Mouse (Mus musculus) heart, embryonic 15.5 days (tissue): ENCODE measurements around the gene Gm3646. TPM values are rescaled to one million over a fixed set of nuclear protein-coding genes. Genes with fewer than 3 reads are reported as not detected.

Experiments
- ATAC-seq: fragments of 200-750 bp; cut with Nextera tagmentation; replicated peaks from 2 replicates; pipeline ENCODE4 v1.8.0; 2017; ENCODE audit warnings: low read depth, moderate TSS enrichment; ENCODE audit not compliant: insufficient number of reproducible peaks, insufficient read depth, low FRiP score
- H3K27ac ChIP-seq: fragments of 300-500 bp; sonication (generic); 2 replicates; pipeline ENCODE4 v1.5.1; 2015; ENCODE audit warnings: mild to moderate bottlenecking, inconsistent platforms
- H3K27me3 ChIP-seq: fragments of 300-500 bp; sonication (generic); 2 replicates; pipeline ENCODE4 v1.6.1; 2015; ENCODE audit warnings: inconsistent platforms
- H3K36me3 ChIP-seq: fragments of 300-500 bp; sonication (generic); 2 replicates; pipeline ENCODE4 v1.6.1; 2015; ENCODE audit warnings: mild to moderate bottlenecking, inconsistent platforms
- H3K4me1 ChIP-seq: fragments of 300-500 bp; sonication (generic); replicated peaks from 2 replicates; pipeline ENCODE4 v1.6.1; 2015; ENCODE audit warnings: inconsistent platforms
- H3K4me2 ChIP-seq: fragments of 300-500 bp; sonication (generic); 2 replicates; pipeline ENCODE4 v1.6.1; 2015; ENCODE audit warnings: inconsistent platforms, mild to moderate bottlenecking, moderate library complexity
- H3K4me3 ChIP-seq: fragments of 300-500 bp; sonication (generic); 2 replicates; pipeline ENCODE4 v1.5.1; 2015; ENCODE audit warnings: mild to moderate bottlenecking, inconsistent platforms
- H3K9ac ChIP-seq: fragments of 300-500 bp; sonication (generic); 2 replicates; pipeline ENCODE4 v1.6.1; 2015; ENCODE audit warnings: mild to moderate bottlenecking, inconsistent platforms
- H3K9me3 ChIP-seq: fragments of 300-500 bp; sonication (generic); replicated peaks from 2 replicates; pipeline ENCODE4 v1.6.1; 2016; ENCODE audit warnings: inconsistent platforms
- WGBS: fragments of 180-500 bp; shearing (Covaris S2); methylation state at CpG from one replicate; pipeline ENCODE4 v1.1.7; 2015; ENCODE audit warnings: mixed read lengths; 5-methylcytosine and 5-hydroxymethylcytosine counted together
- polyA plus RNA-seq: library from polyadenylated mRNA; unstranded; fragments of >200 nt; fragmentation: Nextera tagmentation; extraction: Ambion mirVana; gene quantifications from 2 replicates; pipeline ENCODE4 v1.2.1, GENCODE M21; 2015

Gm3646 gene
- polyA plus RNA-seq, 1 experiment from 2014 or later = 3.5 TPM

DNA sequence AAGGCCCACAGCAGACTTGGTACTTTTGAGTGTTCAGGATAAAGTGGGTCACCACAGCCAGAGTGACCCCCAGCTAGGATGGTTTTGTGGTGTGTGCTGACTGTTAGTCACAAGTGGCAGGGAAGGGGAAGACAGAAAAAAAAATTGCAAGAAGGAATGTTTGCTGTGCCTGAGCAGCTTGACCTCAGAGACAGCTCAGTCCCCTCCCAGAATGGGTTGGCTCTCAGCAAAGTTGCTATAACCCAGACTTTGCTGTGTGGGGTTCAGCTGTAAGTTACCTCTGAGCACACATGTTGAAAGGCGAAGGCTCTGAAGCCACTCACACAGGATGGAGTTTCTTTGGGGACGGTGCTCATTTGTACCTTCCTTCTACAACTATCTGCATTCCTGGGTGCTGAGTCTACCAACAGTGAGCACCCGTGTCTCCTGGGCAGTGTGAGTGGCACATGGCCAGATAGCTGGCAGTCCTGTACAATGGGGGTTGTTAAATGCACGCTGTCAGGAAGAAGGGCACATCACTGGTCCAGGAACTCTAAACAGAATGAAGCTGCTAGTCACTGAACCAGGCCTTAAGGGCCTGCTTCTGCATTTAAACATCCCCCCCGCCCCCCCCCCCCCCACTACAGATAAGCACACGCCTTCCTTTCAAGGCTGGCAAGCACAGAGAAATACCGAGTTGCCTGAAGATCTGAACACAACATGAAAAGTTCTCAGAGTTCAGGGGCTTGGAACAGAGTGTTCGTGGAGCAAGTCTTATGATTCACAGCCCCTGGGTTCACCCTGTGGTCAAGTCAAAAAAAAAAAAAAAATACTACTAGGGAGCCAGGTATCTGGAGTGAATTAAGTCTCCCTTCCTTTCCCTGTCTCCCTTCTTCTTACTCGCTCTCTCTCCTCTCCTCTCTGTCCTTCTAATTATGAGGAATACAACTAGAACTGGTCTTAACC lies 45.6 kb downstream of the Gm3646 start:
- Histone ChIP-seq H3K4me1 (peaks cover 52% of the 10 kb centered on the region), H3K4me2 (0 out of 2 replicates have a peak overlapping the region, but pooled peaks have one; percentile 6), H3K9me3 (no peaks in the 10 kb centered on the region), H3K36me3 (no peaks in the 10 kb centered on the region), H3K9ac (no peak overlapping the region), H3K4me3 (no peak overlapping the region), H3K27me3 (no peaks in the 10 kb centered on the region), H3K27ac (peak overlapping the region; percentile 44)
- no peak for ATAC-seq
- WGBS = 23% methylated on average over 9 of the region's 9 CpGs

DNA sequence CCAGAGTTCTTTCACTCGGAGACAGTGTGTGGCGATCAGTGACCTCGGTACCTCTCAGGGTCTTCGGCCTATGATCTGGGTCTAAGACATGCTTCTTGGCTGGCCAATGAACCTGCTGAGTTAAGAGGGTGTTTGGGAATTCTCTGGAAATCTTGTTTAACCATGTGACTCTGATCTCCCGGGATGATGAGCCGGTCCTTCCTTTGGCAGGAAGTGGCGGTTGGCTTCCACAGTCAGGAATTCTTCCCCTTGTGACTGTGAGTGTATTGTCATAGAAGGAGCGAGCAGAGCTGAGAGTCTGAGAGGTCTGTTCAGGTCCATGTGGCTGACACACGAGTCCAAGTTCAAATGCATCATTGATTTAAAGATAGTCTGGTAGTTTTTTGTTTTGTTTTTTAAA lies 46.9 kb downstream of the Gm3646 start:
- peak overlapping the region; percentile 15; the same call in 1 of the 2 replicates for H3K27ac ChIP-seq
- no peak for ATAC-seq
- no peak overlapping the region for H3K9ac ChIP-seq
- no peaks in the 10 kb centered on the region for H3K36me3 ChIP-seq
- WGBS = 68% methylated on average over 9 of the region's 9 CpGs
- H3K27me3 ChIP-seq = no peaks in the 10 kb centered on the region
- H3K4me3 ChIP-seq = no peak overlapping the region
- H3K4me1 ChIP-seq = peaks cover 58% of the 10 kb centered on the region
- H3K4me2 ChIP-seq = no peak overlapping the region
- H3K9me3 ChIP-seq = no peaks in the 10 kb centered on the region

DNA sequence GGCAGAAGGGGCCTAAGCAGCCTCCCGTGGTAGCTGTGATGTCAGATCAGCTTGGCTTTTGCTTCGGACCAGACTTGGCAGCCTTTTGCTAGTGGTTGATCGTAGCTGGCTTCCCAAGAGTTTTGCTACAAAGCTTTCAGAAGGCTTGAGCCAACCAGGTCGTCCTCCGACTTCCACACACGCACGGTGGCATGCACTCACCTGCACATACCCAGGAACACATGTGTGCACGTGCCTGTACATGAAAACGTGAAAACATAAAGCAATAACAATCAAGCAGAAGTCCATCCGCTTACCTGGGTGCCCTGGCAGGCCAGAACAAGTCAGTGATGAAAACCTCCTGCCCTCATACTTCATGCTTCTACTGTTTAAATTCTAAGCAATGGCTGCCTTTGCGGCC lies 48.2 kb downstream of the Gm3646 start:
- no peak overlapping the region for H3K4me2 ChIP-seq
- WGBS = 68% methylated on average over 11 of the region's 11 CpGs
- no peak for ATAC-seq
- no peaks in the 10 kb centered on the region for H3K9me3 ChIP-seq
- no peaks in the 10 kb centered on the region for H3K36me3 ChIP-seq
- H3K4me1 ChIP-seq = peaks cover 52% of the 10 kb centered on the region
- H3K9ac ChIP-seq = no peak overlapping the region
- peak overlapping the region; percentile 15; the same call in 1 of the 2 replicates for H3K27ac ChIP-seq
- H3K27me3 ChIP-seq = no peaks in the 10 kb centered on the region
- H3K4me3 ChIP-seq = no peak overlapping the region

DNA sequence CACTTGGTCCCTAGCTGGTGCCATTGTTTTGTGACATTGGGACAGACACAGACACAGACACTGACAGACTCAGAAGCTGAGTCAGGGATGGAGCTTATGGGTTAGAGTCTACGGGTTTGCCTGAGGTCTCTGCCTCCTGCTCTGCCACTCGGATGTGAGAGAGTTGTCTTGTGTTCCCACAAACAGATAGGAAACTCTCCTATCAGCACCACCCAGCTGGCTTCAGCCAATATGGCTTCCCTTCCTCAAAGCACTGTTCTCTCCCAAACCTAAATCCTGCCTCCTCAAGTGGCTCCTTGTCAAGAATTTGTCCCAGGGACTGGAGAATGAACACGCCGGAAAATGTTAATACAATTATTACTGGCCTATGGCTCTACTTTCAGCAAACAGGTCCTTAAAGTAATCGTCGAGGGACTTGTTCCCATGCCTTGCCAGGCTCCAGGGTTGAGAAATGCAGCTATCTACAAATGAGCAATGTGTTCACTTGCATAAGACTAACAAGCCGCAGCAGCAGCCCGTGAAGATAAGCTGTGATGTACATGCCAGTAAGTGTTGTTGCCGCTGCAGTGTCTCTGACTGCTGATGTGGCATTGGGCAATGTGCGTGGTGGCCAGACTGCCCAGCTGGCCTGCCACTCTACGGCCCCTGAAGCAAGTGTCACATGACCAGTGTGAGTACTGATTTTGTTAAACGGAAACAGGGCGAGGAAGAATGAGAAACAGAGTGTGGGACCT lies 50.7 kb downstream of the Gm3646 start:
- Histone ChIP-seq H3K36me3 (no peaks in the 10 kb centered on the region), H3K4me2 (no peak overlapping the region), H3K4me1 (peaks cover 35% of the 10 kb centered on the region), H3K9ac (no peak overlapping the region), H3K27me3 (no peaks in the 10 kb centered on the region), H3K27ac (peak overlapping the region; percentile 71), H3K4me3 (no peak overlapping the region), H3K9me3 (no peaks in the 10 kb centered on the region)
- WGBS = 31% methylated on average over 13 of the region's 13 CpGs
- no peak for ATAC-seq

Other genes with a start within 250 kb of the Gm3646 start
- gene Rnf149, start 227.9 kb downstream of the Gm3646 start, polyA plus RNA-seq = 11.6 and 15.5 TPM in 2 replicates
- gene Creg2, start 153.9 kb downstream of the Gm3646 start, polyA plus RNA-seq = 0.01 and 0.14 TPM in 2 replicates
- gene Rfx8, start 84.3 kb downstream of the Gm3646 start, polyA plus RNA-seq = 0.43 and 0.70 TPM in 2 replicates
- gene Map4k4, start 95.6 kb upstream of the Gm3646 start, polyA plus RNA-seq = 22.9 and 24.8 TPM in 2 replicates